Mouse (Mus musculus) c-Kit-positive CD71-negative TER-119-negative erythroid progenitor cells, embryonic 14.5 days (primary cell): ENCODE measurements around the gene Il5.
"Not testable (repeated sequence)": the region's sequence is repeated elsewhere in the genome, so short reads cannot be mapped to it uniquely, and the experiment has no call there.

Source experiments
- DNase-seq: peaks from one replicate; pipeline ENCODE4 v3.0.0-alpha.2; 2013; ENCODE audit warnings: low read depth

Il5 gene

GRCm38 (mm10) chr11:53745260-53745659 lies 24.7 kb downstream of the Il5 start:
- DNase-seq, result no peak

DNA sequence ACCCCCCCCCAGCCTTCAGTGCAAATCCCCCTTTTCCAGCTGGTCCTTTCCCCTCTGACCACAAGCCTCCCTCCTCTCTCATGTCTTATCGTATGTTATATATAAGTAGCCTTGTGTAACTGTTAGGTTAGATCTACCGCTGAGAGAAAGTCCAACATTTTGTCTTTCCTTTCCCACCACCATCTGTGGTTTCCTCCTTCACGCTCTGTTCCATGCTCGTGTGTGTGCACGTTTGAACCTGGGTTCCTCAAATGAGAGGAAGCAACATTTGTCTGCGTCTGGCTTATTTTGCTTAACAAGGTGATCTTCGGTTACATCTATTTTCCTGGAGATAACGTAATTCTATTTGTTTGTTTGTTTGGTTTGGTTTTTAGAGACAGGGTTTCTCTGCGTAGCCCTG lies 27.4 kb downstream of the Il5 start:
- no peak for DNase-seq

DNA sequence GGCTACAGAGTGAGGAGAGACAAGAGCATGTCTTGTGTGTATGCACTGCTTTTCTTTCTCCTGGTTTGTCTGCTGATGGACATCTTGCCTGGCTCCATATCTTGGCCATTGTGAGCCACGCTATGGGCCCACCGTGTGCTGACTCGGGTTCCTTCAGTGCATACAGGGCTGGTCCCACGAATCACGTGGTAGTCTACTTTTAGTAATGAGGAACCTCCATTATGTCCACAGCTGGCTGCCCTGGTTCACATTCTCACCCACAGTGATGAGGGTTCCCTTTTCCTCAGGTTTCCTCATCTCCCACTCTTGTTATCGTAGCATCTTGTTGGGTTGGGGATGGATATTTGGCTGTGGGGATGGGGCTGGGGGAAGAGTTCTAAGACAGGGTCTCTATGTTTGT lies 28.0 kb downstream of the Il5 start:
- no peak for DNase-seq

GRCm38 (mm10) chr11:53749306-53749705 lies 28.7 kb downstream of the Il5 start:
- DNase-seq, result no peak

- DNase-seq, result no peak
Measured at GRCm38 (mm10) chr11:53749716-53750352, 29.2 kb downstream of the Il5 start.

DNA sequence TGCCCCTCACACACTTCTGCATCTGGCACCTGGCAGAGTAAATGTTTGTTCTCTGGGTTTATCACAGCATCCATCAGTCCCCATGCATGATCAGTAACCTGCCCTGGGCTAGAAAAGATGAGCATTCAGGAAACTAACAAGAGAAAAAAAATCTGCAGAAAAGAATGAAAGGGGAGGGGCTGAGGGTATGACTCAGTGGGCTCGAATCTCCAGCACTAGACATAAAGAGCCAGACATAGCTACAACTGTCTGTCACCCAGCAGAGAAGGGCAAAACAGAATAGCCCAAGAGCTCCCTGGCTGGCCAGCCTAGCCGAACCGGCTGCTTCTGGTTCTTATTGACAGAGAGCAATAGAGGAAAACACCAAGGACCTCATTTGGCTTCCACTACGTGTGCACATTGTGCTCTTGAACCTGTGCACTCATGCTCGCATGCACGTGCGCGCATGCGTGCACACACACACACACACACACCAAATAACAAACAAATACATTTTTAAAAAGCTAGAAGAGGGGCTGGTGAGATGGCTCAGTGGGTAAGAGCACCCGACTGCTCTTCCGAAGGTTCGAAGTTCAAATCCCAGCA lies 34.5 kb downstream of the Il5 start:
- DNase-seq, result no peak

GRCm38 (mm10) chr11:53757612-53758011 lies 37.0 kb downstream of the Il5 start:
- no peak for DNase-seq

DNA sequence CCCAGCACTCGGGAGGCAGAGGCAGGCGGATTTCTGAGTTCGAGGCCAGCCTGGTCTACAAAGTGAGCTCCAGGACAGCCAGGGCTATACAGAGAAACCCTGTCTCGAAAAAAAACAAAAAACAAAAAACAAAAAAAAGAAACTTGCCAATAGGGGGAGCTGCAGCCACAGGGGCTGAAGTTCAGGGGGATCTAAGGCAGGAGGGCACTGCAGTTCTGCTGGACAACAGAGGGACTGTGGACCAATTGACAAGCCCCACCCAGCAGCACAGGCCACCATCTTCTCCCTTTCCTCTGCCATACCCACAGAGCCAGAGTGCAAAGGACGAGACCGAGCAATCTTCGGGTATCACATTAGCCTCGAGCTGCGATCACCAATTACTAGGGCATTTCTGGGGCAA lies 37.4 kb downstream of the Il5 start:
- not testable (repeated sequence) for DNase-seq

- no peak for DNase-seq
Measured at GRCm38 (mm10) chr11:53758791-53759351, 38.3 kb downstream of the Il5 start.

DNA sequence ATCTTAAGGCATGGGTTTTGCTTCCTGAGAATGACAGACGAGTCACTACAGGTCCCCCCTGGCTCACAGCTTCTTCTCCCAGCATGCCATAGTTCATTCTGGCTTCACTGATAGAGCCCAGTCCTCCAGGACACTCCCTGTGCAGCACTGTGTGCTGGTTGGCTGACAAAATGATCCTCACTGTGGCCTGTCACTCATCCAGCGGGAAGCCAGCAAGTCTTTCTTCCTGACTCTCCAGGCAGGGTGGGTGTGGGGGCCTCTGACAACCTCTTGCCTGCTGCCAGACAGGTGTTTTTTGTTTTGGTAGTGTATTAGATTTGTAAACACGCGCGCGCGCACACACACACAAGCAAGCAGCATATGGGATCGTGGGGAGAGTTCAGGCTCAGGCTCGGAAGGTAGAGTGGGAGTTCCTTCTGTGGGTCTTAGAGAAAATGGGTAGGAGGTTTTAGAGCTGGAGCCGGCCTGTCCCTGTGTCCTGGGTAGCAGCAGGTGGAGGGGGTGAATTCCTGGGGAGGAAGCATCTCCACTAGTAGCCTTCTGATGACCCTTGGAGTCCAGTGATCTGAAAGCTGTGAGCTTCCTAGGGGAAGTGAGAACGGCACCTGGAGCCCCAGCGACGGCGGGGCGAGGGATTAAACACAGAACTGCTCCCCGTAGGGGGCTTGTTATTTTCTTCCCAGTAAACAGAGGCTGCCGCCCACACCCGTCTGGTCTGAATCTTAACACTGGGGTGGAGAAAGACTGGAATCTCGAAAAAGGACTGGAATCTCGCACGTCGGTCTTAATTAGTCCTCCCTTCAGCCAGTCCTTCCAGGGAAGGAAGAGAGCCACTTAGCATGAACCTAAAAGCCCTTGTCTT lies 39.2 kb downstream of the Il5 start:
- DNase-seq, result no peak

DNA sequence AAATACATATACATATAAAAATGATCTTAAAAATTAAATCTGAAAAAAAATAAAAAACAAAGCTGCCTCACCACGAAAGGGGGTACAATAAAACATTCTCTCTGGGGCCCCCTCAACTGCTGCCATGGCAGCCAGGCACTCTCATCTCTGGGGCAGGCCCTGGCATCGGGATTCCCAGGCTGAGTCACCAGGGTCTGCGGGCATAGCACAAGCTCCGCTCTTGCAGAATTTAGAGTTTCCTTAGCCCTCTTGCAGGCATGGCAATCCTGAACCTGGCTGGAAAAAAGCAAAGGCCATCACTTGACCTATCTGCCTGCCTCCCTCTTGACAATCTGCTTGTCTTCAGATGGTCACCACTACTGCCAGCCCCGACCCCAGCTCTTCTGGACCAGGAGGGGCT lies 40.7 kb downstream of the Il5 start:
- DNase-seq, result no peak

GRCm38 (mm10) chr11:53761822-53762221 lies 41.2 kb downstream of the Il5 start:
- no peak for DNase-seq

DNA sequence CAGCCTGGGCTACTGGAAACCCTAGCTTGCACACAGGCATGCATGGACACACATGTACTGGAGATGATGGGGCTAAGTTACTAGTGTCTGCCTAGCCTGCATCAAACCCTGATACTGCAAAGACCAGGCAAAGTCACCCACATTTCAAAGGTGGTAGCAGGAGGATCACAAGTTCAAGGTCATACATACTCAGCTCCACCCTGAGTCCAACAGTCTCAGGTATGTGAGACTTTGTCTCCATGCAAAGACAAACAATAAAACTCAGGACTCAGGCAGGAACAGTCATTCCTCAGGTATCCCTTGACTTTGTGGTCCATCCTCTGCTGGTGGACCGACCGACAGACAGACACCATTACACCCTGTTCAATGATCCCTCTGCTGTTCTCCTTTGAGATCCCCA lies 41.8 kb downstream of the Il5 start:
- DNase-seq, result no peak

GRCm38 (mm10) chr11:53762827-53763495 lies 42.4 kb downstream of the Il5 start:
- DNase-seq, result no peak

GRCm38 (mm10) chr11:53763496-53764140 lies 43.0 kb downstream of the Il5 start:
- peak; percentile 78 for DNase-seq

GRCm38 (mm10) chr11:53764581-53764980 lies 44.0 kb downstream of the Il5 start:
- no peak for DNase-seq

DNA sequence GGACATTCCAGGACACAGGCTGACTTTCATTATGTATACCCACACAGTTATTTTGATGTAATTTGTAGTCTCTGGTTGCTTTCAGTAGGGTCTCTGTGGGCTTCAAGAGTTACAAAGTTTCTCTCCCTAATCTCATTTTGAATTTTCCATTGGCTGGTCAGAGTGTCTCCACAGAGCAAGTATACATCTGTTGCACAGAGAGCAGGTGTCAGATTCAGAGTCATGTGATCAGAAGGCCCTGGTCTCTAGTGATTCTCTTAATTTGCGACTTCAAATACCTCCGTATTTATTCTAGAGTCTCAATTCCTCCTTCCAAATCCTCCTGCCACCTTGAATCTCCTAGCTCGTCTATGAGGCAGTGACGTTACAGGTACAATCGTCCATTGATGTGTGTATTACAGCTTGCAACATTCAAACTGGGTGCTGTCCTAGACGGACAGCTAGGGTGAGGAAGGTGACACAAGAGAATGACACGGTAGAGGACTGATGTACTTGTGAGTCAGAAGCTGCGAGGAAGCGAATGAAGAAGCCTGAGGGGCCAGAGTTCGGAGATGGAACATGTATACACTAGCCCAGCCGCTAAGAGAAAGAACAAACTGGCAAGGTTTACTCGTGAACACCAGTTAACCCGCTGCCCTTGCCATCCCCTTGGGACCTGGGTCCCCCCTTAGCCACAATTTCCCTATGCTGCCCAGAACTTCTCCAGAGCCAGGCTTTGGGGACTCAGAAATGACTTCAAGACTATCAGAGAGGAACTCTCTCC lies 48.0 kb downstream of the Il5 start:
- no peak for DNase-seq

- DNase-seq, result no peak
Measured at GRCm38 (mm10) chr11:53769185-53769576, 48.6 kb downstream of the Il5 start.

GRCm38 (mm10) chr11:53769760-53770124 lies 49.1 kb downstream of the Il5 start, which contains the start of gene Irf1:
TSS of gene Irf1 (plus strand) at chr11:53770014.
- DNase-seq, result peak; percentile 85

DNA sequence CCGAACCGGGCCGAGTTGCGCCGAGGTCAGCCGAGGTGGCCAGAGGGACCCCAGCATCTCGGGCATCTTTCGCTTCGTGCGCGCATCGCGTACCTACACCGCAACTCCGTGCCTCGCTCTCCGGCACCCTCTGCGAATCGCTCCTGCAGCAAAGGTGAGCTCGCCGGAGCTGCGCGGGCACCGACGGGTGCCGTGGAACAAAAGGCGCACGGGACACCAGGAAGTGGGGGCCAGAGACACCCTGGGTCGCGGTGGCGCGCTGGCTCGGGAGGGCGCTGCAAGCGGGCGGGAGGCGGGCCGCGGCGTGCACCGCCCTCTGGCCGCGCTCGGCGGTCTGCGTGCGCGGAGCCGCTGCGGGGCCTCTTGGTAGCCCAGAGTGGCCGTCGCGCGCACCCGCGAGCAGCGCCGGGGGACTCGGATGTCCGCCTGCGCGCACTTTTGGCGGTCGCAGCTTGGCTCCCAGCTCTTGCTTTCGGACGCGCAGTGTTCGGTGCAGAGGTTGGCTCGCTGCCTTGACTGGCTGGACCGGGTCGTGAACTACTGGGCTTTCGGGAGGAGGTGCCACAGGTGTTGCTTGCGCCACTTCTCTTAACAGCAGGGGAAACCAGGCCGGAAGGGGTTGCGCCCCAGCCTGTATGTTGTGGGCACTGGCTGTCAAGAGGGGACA lies 49.7 kb downstream of the Il5 start:
- no peak for DNase-seq
